Mouse (Mus musculus): ENCODE measurements around the gene Nubpl. TPM values are rescaled to one million over a fixed set of nuclear protein-coding genes. Genes with fewer than 3 reads are reported as not detected.
A peak's percentile ranks its signal among the peaks of the same experiment; 100 is the strongest.

Gene Nubpl
- polyA plus RNA-seq, 1 experiment, result 14.6 TPM

DNA sequence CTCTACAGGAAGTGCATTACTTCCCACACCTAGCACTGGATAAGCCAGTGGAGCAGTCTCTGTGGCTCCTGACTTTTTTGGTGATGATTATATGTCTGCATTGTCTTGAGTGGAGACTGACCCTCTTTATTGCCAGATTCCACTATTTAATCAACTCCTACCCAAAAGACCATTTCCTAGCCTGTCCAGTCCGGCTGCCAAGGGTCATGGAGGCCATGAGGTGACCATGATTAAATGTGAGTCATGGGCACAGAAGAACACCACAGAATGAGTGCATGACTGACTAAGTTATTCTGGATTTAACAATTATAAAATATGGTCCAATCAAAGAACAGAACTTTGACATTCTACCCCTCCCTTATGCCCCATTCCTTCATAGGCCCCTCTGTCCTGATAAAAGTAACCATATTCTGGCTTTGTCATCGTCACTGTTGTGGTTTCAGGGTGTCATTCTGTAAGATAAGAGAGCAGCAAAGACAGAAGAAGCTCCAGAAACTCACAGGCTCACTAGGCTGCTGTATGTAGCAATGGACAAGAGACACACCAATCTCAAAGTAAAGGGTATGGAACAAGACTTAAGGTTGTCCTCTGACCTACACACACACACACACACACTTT, 240.7 kb downstream of the Nubpl start:
- Histone ChIP-seq H3K4me1 (ENCODE audit: control insufficient read depth, insufficient read depth, insufficient read length, low read length) (no peaks in the 10 kb centered on the region), H3K4me3 (ENCODE audit: insufficient read depth, low read depth, low read length) (no peak overlapping the region), H3K27ac (replicated peaks; ENCODE audit: low read depth, low read length) (no peak overlapping the region)

DNA sequence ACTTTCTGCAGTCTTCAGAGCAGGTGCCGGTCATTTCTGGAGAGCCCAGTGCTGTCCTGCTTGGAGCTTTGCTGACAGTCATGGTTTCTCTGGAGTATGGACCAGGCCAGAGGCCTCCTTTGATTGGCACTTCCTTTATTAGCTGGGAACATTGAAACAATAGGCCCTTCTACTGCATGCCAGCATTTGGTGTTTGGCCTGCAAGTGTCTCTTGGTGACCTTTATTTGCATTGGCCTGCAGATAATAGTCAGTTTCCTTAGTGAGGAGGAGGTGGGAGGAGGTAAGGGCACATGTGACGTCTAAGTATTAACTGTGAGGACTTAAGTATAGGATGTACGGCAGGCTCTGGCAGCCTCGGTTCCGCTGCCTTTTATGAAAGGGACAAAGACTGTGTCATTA, 249.1 kb downstream of the Nubpl start:
- no peak overlapping the region for H3K4me3 ChIP-seq (ENCODE audit: insufficient read depth, low read depth, low read length)
- H3K4me1 ChIP-seq (ENCODE audit: control insufficient read depth, insufficient read depth, insufficient read length, low read length), result no peaks in the 10 kb centered on the region
- no peak overlapping the region for H3K27ac ChIP-seq (replicated peaks; ENCODE audit: low read depth, low read length)

DNA sequence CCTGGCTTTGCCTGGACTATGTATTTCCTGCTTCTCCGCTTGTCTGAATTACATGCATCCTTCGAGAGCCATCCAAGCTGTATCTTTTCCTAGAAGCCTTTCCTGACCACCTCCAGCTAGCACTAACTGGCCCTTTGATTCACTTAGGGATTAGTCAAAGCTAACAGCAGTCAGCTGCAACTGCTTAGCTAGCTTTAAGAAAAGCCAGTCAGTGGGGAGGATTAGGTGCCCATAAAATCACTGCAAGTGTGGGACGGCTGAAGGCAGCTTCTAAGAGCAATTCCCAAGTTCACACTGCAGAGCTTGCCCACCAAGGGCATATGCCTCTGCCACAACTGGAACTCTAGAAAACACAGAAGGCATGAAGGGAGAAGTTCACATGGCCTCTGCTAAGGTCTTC, 252.7 kb downstream of the Nubpl start:
- Histone ChIP-seq H3K4me3 (ENCODE audit: insufficient read depth, low read depth, low read length) (no peak overlapping the region), H3K4me1 (ENCODE audit: control insufficient read depth, insufficient read depth, insufficient read length, low read length) (no peaks in the 10 kb centered on the region), H3K27ac (replicated peaks; ENCODE audit: low read depth, low read length) (no peak overlapping the region)

DNA sequence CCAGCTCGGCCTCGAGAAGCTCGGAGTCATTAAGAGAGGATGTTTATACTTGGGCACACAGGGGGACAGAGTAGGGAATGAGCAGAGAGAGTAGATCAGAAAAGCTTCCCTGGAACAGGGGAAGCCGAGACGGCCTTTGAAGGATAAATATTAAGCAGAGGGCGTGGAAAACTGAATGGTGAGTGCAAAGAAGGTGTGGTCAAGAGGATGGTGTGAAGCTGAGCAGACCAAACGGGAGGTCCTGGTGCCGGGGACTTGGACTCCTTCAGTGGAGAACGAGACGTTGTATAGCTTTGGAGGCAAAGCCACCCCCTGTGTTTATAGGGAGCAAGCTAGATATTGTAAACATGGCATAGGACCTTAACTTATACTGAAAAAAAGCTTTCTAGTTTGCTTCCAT, 261.9 kb downstream of the Nubpl start:
- Histone ChIP-seq H3K4me1 (ENCODE audit: control insufficient read depth, insufficient read depth, insufficient read length, low read length) (peaks cover 4% of the 10 kb centered on the region; the same call in 1 of the 2 replicates), H3K4me3 (ENCODE audit: insufficient read depth, low read depth, low read length) (no peak overlapping the region), H3K27ac (replicated peaks; ENCODE audit: low read depth, low read length) (no peak overlapping the region)

DNA sequence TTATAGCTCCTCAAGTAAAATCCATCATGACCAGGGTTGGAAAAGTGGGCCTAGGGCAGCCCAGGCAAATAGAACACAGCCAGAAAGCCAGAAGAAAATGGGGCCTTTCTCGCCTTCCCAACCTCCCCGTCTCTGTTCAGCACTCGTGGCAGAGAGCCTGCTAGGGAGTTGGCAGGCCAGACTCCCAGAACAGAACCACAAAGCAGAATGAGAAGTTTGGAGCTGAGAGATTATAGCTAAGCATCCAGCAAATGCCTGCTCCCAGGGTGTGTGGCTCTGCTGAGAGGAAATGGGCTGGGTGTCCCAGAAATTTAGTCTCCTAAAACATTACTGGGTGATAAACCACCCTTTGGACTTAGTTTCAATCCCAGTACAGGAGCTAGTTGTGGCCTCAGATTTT, 262.6 kb downstream of the Nubpl start:
- no peak overlapping the region for H3K4me3 ChIP-seq (ENCODE audit: insufficient read depth, low read depth, low read length)
- peaks cover 4% of the 10 kb centered on the region; the same call in 1 of the 2 replicates for H3K4me1 ChIP-seq (ENCODE audit: control insufficient read depth, insufficient read depth, insufficient read length, low read length)
- H3K27ac ChIP-seq (replicated peaks; ENCODE audit: low read depth, low read length), result no peak overlapping the region

DNA sequence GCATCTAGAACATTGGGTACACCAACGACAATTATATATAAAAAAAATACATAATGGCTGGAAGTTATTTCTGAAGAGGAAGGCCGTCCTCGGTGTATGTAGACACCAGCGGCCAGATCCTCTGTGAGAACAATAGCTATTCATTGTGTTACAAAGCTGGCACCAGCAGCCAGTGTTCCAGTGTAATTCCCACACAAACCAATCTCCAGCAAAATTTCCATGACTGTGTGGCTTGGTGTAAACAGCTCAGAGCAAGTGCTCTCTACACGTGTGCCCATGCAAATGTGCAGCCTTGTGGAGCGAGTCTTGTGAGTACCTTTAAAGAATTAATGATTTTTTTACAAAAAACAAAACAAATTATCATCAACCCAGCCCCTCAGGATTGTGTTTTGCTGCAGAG, 263.7 kb downstream of the Nubpl start:
- Histone ChIP-seq H3K4me1 (ENCODE audit: control insufficient read depth, insufficient read depth, insufficient read length, low read length) (peaks cover 4% of the 10 kb centered on the region; the same call in 1 of the 2 replicates), H3K4me3 (ENCODE audit: insufficient read depth, low read depth, low read length) (no peak overlapping the region), H3K27ac (replicated peaks; ENCODE audit: low read depth, low read length) (peak overlapping the region; percentile 44; the same call in 1 of the 2 replicates)

Other genes starting within 250 kb of the Nubpl start
- gene Heatr5a, start 126.4 kb upstream of the Nubpl start, polyA plus RNA-seq (2012; ENCODE audit: insufficient read depth, insufficient read length, missing spikeins), result 6.0 and 7.1 TPM in 2 replicates
- gene Dtd2, start 91.2 kb upstream of the Nubpl start, polyA plus RNA-seq (2012; ENCODE audit: insufficient read depth, insufficient read length, missing spikeins), result 16.7 and 18.2 TPM in 2 replicates
- gene Gpr33, start 69.7 kb upstream of the Nubpl start, polyA plus RNA-seq (2012; ENCODE audit: insufficient read depth, insufficient read length, missing spikeins), result not detected in 2 replicates

All from brown adipose tissue, adult 24 weeks (tissue).